Mouse (Mus musculus) midbrain, embryonic 10.5 days (tissue): Measurements from ENCODE around the gene Txnrd1. TPM values are rescaled to one million over a fixed set of nuclear protein-coding genes. Genes with fewer than 3 reads are reported as not detected.

ENCODE experiments used
- DNase-seq: peaks from one replicate; pipeline ENCODE4 v3.0.0-alpha.2; 2017; ENCODE audit warnings: low spot score
- H3K27ac ChIP-seq: fragments of 300-500 bp; sonication (generic); replicated peaks from 2 replicates; pipeline ENCODE4 v1.5.1; 2016; ENCODE audit warnings: mild to moderate bottlenecking
- H3K27me3 ChIP-seq: fragments of 300-500 bp; sonication (generic); 2 replicates; pipeline ENCODE4 v1.6.1; 2016; ENCODE audit warnings: low read depth, mild to moderate bottlenecking; ENCODE audit not compliant: poor library complexity, severe bottlenecking
- H3K36me3 ChIP-seq: fragments of 300-500 bp; sonication (generic); 2 replicates; pipeline ENCODE4 v1.6.1; 2016; ENCODE audit warnings: mild to moderate bottlenecking, moderate library complexity
- H3K4me1 ChIP-seq: fragments of 300-500 bp; sonication (generic); 2 replicates; pipeline ENCODE4 v1.6.1; 2016
- H3K4me3 ChIP-seq: fragments of 300-500 bp; sonication (generic); 2 replicates; pipeline ENCODE4 v1.5.1; 2016; ENCODE audit warnings: mild to moderate bottlenecking, moderate library complexity
- H3K9me3 ChIP-seq: fragments of 300-500 bp; sonication (generic); replicated peaks from 2 replicates; pipeline ENCODE4 v1.6.1; 2016; ENCODE audit warnings: mild to moderate bottlenecking
- WGBS: fragments of 180-500 bp; shearing (Covaris S2); methylation state at CpG from one replicate; pipeline ENCODE4 v1.1.7; 2016; 5-methylcytosine and 5-hydroxymethylcytosine counted together
- polyA plus RNA-seq: library from polyadenylated mRNA; unstranded; fragments of >200 nt; fragmentation: Nextera tagmentation; extraction: Ambion mirVana; gene quantifications from 2 replicates; pipeline ENCODE4 v1.2.1, GENCODE M21; 2016

The Txnrd1 gene
- polyA plus RNA-seq, 1 experiment from 2014 or later, result 169 TPM

GRCm38 (mm10) chr10:82859533-82859915, 25.8 kb downstream of the Txnrd1 start:
- H3K27me3 ChIP-seq, result peaks cover 10% of the 10 kb centered on the region; the same call in 1 of the 2 replicates
- peaks cover 26% of the 10 kb centered on the region for H3K36me3 ChIP-seq
- no peaks in the 10 kb centered on the region for H3K9me3 ChIP-seq
- peaks cover 50% of the 10 kb centered on the region for H3K4me1 ChIP-seq
- under 1% methylated on average over 8 of the region's 8 CpGs for WGBS
- peak; percentile 58 for DNase-seq
- peak overlapping the region; percentile 98 for H3K27ac ChIP-seq
- peak overlapping the region; percentile 74 for H3K4me3 ChIP-seq

- peaks cover 10% of the 10 kb centered on the region; the same call in 1 of the 2 replicates for H3K27me3 ChIP-seq
- no peaks in the 10 kb centered on the region for H3K9me3 ChIP-seq
- DNase-seq, result peak; percentile 84
- H3K4me3 ChIP-seq, result peak overlapping the region; percentile 74
- H3K27ac ChIP-seq, result peak overlapping the region; percentile 98
- H3K4me1 ChIP-seq, result peaks cover 50% of the 10 kb centered on the region
- H3K36me3 ChIP-seq, result peaks cover 30% of the 10 kb centered on the region
- WGBS, result under 1% methylated on average over 50 of the region's 50 CpGs
These were observed 26.6 kb downstream of the Txnrd1 start for GRCm38 (mm10) chr10:82860181-82860928.

- DNase-seq, result no peak
- 12% methylated on average over 8 of the region's 8 CpGs for WGBS
- peaks cover 10% of the 10 kb centered on the region; the same call in 1 of the 2 replicates for H3K27me3 ChIP-seq
- peaks cover 36% of the 10 kb centered on the region for H3K36me3 ChIP-seq
- peak overlapping the region; percentile 74 for H3K4me3 ChIP-seq
- H3K27ac ChIP-seq, result peak overlapping the region; percentile 98
- no peaks in the 10 kb centered on the region for H3K9me3 ChIP-seq
- peaks cover 48% of the 10 kb centered on the region for H3K4me1 ChIP-seq
These were observed 27.2 kb downstream of the Txnrd1 start for GRCm38 (mm10) chr10:82860929-82861315.

GRCm38 (mm10) chr10:82863106-82863680, 29.4 kb downstream of the Txnrd1 start:
- 84% methylated on average over 5 of the region's 5 CpGs for whole genome bisulfite sequencing
- Histone ChIP-seq H3K27me3 (peaks cover under 1% of the 10 kb centered on the region; the same call in 1 of the 2 replicates), H3K36me3 (peaks cover 58% of the 10 kb centered on the region), H3K4me3 (no peak overlapping the region), H3K27ac (no peak overlapping the region), H3K9me3 (no peaks in the 10 kb centered on the region), H3K4me1 (peaks cover 48% of the 10 kb centered on the region)
- DNase-seq, result no peak

- Histone ChIP-seq H3K36me3 (peaks cover 65% of the 10 kb centered on the region), H3K27me3 (no peaks in the 10 kb centered on the region), H3K4me3 (no peak overlapping the region), H3K4me1 (peaks cover 42% of the 10 kb centered on the region), H3K9me3 (no peaks in the 10 kb centered on the region), H3K27ac (no peak overlapping the region)
- DNase-seq, result no peak
- WGBS, result 92% methylated on average over 7 of the region's 7 CpGs
These were observed 30.1 kb downstream of the Txnrd1 start for GRCm38 (mm10) chr10:82863827-82864226.

GRCm38 (mm10) chr10:82866356-82866755, 32.6 kb downstream of the Txnrd1 start, which contains the start of gene Eid3:
Gene Eid3, plus strand, starts transcription at chr10:82866626.
- peaks cover 89% of the 10 kb centered on the region for H3K36me3 ChIP-seq

GRCm38 (mm10) chr10:82866832-82867231, 33.1 kb downstream of the Txnrd1 start:
- H3K4me1 ChIP-seq, result peaks cover 29% of the 10 kb centered on the region

More at GRCm38 (mm10) chr10:82866356-82866755, 32.6 kb downstream of the Txnrd1 start, which contains the start of gene Eid3:
- 62% methylated on average over 9 of the region's 9 CpGs for WGBS
- H3K9me3 ChIP-seq, result no peaks in the 10 kb centered on the region
- no peak within 1 kb of the TSS for H3K4me3 ChIP-seq
- DNase-seq, result no peak
- no peaks in the 10 kb centered on the region for H3K27me3 ChIP-seq
- peaks cover 34% of the 10 kb centered on the region for H3K4me1 ChIP-seq
- H3K27ac ChIP-seq, result no peak within 1 kb of the TSS

GRCm38 (mm10) chr10:82868418-82869086, 34.8 kb downstream of the Txnrd1 start:
- Histone ChIP-seq H3K27me3 (no peaks in the 10 kb centered on the region), H3K36me3 (peaks cover 83% of the 10 kb centered on the region), H3K4me1 (peaks cover 17% of the 10 kb centered on the region)

More at GRCm38 (mm10) chr10:82866832-82867231, 33.1 kb downstream of the Txnrd1 start:
- H3K36me3 ChIP-seq, result peaks cover 89% of the 10 kb centered on the region
- DNase-seq, result no peak
- no peaks in the 10 kb centered on the region for H3K9me3 ChIP-seq
- no peaks in the 10 kb centered on the region for H3K27me3 ChIP-seq
- no peak overlapping the region for H3K4me3 ChIP-seq
- WGBS, result 93% methylated on average over 18 of the region's 18 CpGs
- H3K27ac ChIP-seq, result no peak overlapping the region

GRCm38 (mm10) chr10:82875446-82875845, 41.7 kb downstream of the Txnrd1 start:
- DNase-seq, result no peak

More at GRCm38 (mm10) chr10:82868418-82869086, 34.8 kb downstream of the Txnrd1 start:
- Histone ChIP-seq H3K27ac (no peak overlapping the region), H3K9me3 (no peaks in the 10 kb centered on the region), H3K4me3 (no peak overlapping the region)
- DNase-seq, result no peak
- WGBS, result 91% methylated on average over 6 of the region's 6 CpGs

GRCm38 (mm10) chr10:82876076-82876796, 42.5 kb downstream of the Txnrd1 start:
- 90% methylated on average over 16 of the region's 16 CpGs for WGBS
- no peaks in the 10 kb centered on the region for H3K9me3 ChIP-seq
- peaks cover 4% of the 10 kb centered on the region; the same call in 1 of the 2 replicates for H3K4me1 ChIP-seq
- H3K27me3 ChIP-seq, result no peaks in the 10 kb centered on the region
- DNase-seq, result peak; percentile 32
- H3K4me3 ChIP-seq, result no peak overlapping the region
- H3K36me3 ChIP-seq, result peaks cover 84% of the 10 kb centered on the region
- H3K27ac ChIP-seq, result no peak overlapping the region

More at GRCm38 (mm10) chr10:82875446-82875845, 41.7 kb downstream of the Txnrd1 start:
- Histone ChIP-seq H3K36me3 (peaks cover 84% of the 10 kb centered on the region), H3K27ac (no peak overlapping the region), H3K27me3 (no peaks in the 10 kb centered on the region), H3K4me3 (no peak overlapping the region), H3K4me1 (peaks cover 4% of the 10 kb centered on the region; the same call in 1 of the 2 replicates), H3K9me3 (no peaks in the 10 kb centered on the region)
- WGBS, result 92% methylated on average over 10 of the region's 10 CpGs

- Histone ChIP-seq H3K4me1 (no peaks in the 10 kb centered on the region), H3K4me3 (no peak overlapping the region), H3K27ac (no peak overlapping the region), H3K36me3 (peaks cover 98% of the 10 kb centered on the region), H3K27me3 (no peaks in the 10 kb centered on the region), H3K9me3 (no peaks in the 10 kb centered on the region)
- 97% methylated on average over 6 of the region's 6 CpGs for WGBS
- DNase-seq, result no peak
These were observed 53.6 kb downstream of the Txnrd1 start for GRCm38 (mm10) chr10:82887354-82887753.

GRCm38 (mm10) chr10:82888576-82888975, 54.8 kb downstream of the Txnrd1 start:
- peaks cover 98% of the 10 kb centered on the region for H3K36me3 ChIP-seq

More at GRCm38 (mm10) chr10:82888576-82888975, 54.8 kb downstream of the Txnrd1 start:
- Histone ChIP-seq H3K4me1 (peaks cover 3% of the 10 kb centered on the region; the same call in 1 of the 2 replicates), H3K27me3 (no peaks in the 10 kb centered on the region), H3K4me3 (no peak overlapping the region), H3K27ac (no peak overlapping the region), H3K9me3 (no peaks in the 10 kb centered on the region)
- WGBS, result 94% methylated on average over 8 of the region's 8 CpGs
- DNase-seq, result no peak
